Mouse (Mus musculus) bone marrow macrophage, adult 2 months (primary cell): Measurements from ENCODE around the gene Pex13. TPM values are rescaled to one million over a fixed set of nuclear protein-coding genes. Genes with fewer than 3 reads are reported as not detected.

Source experiments
- H3K27ac ChIP-seq: 2 replicates; pipeline ENCODE4 v1.5.1; 2012; ENCODE audit warnings: low read depth, low read length; ENCODE audit not compliant: insufficient read depth
- H3K4me1 ChIP-seq: 2 replicates; pipeline ENCODE4 v1.6.1; 2012; ENCODE audit warnings: low read length; ENCODE audit not compliant: control insufficient read depth, insufficient read depth
- H3K4me3 ChIP-seq: 2 replicates; pipeline ENCODE4 v1.5.1; 2012; ENCODE audit warnings: mild to moderate bottlenecking, low read length, moderate library complexity; ENCODE audit not compliant: insufficient read depth
- CTCF ChIP-seq: IDR thresholded peaks from 2 replicates; pipeline ENCODE4 v1.5.1; 2012; ENCODE audit warnings: low read depth, mild to moderate bottlenecking, low read length, moderate library complexity
- POLR2A ChIP-seq: IDR thresholded peaks from 2 replicates; pipeline ENCODE4 v1.6.1; 2012; ENCODE audit warnings: mild to moderate bottlenecking, low read depth, low read length, borderline replicate concordance
- polyA plus RNA-seq: library from polyadenylated mRNA; stranded (reverse); fragments of >200 nt; gene quantifications from 2 replicates; pipeline ENCODE4 v1.2.4, GENCODE M21; 2012; ENCODE audit not compliant: missing spikeins, insufficient read depth, insufficient read length

Pex13 gene
- polyA plus RNA-seq: 28.6 and 31.2 TPM in 2 replicates

- Histone ChIP-seq H3K27ac (peak within 1 kb of the TSS; percentile 90), H3K4me1 (peaks cover 6% of the 10 kb centered on the region), H3K4me3 (peak within 1 kb of the TSS; percentile 83)
- no peak for TF ChIP-seq POLR2A
- TF ChIP-seq CTCF: no peak
These were observed at the start of gene Pex13 for GRCm38 (mm10) chr11:23665798-23666501. TSS of gene Pex13 (minus strand) at chr11:23665959.

DNA sequence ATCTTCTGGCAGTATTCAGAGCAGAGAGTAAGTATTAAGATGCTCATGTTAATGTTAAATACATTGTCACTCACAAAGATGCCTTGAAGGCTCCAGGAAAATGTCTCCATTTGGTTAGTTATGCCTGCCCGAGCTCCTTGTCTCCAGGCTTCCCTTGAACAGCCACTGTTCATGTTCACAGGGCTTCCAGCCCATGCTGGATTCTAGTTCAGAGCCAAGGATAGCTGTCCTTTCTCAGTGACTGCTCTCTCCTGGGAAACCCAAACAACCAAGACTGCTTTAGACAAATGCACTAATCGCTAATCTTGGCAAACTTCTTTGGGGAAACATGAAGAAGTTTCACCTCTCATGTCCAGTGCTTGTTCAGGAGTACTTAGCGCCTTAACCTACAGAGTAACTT, 46.5 kb upstream of the Pex13 start:
- Histone ChIP-seq H3K4me3 (no peak overlapping the region), H3K27ac (no peak overlapping the region), H3K4me1 (no peaks in the 10 kb centered on the region)
- TF ChIP-seq CTCF: no peak
- no peak for TF ChIP-seq POLR2A

DNA sequence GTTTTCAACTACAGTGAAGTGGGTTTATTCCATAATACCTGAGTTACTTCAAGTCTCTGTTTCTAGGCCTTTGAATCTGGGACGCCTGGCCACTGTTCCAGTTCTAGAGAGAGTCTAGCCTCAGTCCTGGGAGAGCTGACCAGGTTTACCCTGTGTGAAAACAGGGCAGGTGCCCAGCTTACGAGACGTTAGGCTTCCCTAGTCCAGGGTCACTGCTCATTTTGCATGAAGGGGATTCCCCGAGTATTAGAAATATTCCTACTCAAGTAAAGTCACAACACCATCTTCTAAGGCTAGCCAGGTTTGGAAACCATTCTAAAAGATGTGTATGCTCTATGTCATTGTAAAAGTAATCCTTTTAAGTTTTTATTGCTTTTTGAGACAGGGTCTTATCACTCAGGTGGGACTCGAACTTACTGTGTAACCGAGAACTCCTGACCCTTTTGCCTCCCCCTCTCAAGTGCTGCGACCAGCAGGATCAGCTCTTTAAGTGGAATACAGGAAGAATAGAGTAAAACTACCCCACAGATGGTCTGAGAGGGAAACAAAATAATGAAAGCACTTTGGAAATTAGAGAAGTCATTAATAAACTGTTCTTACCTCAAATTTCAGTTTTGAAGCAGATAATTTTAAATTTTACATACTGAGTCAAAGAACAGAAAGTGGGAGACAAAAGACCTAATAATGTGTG, 39.0 kb upstream of the Pex13 start:
- H3K27ac ChIP-seq: no peak overlapping the region
- no peak overlapping the region for H3K4me3 ChIP-seq
- TF ChIP-seq CTCF (no peak), POLR2A (no peak)
- H3K4me1 ChIP-seq: peaks cover 6% of the 10 kb centered on the region

- TF ChIP-seq POLR2A (no peak), CTCF (no peak)
- no peak overlapping the region for H3K4me3 ChIP-seq
- H3K4me1 ChIP-seq: peaks cover 19% of the 10 kb centered on the region
- H3K27ac ChIP-seq: no peak overlapping the region
These were observed 36.1 kb upstream of the Pex13 start for GRCm38 (mm10) chr11:23701831-23702230.

DNA sequence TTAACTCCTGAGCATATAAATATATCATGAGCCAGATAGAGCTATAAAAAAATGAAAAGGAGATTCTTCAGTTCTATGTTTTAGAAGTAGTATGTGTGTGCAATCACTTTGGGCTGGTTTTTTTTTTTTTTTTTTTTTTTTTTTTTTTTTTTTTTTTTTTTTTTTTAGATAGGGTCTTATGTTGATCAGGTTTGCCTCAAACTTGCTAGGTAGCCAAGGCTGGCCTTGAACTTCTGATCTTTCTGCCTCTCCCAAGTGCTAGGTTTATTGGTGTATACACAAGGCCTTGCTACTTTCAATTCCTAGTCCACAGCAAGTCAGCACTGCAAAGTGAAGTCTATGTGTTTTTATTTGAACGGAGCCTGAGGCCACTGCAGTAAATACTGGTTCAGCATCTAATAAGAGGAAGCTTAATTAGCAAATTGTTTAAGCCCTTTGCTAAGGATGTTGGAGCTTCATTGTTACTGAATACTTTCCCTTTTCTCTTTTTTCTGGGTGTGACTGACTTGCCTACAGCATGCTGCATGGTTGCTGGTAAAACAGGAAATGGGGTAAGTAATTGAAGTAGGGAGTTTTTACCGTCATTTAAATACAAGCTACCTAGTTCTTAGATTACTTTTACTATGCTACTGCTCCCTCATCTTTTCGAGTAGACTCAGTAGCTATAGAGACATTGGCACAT, 33.8 kb upstream of the Pex13 start:
- Histone ChIP-seq H3K27ac (peak overlapping the region; percentile 60), H3K4me1 (peaks cover 37% of the 10 kb centered on the region), H3K4me3 (no peak overlapping the region)
- TF ChIP-seq POLR2A (no peak), CTCF (no peak)

GRCm38 (mm10) chr11:23698526-23698925, 32.8 kb upstream of the Pex13 start:
- Histone ChIP-seq H3K4me3 (no peak overlapping the region), H3K4me1 (peaks cover 41% of the 10 kb centered on the region), H3K27ac (peak overlapping the region; percentile 55; the same call in 1 of the 2 replicates)
- TF ChIP-seq CTCF (no peak), POLR2A (no peak)

DNA sequence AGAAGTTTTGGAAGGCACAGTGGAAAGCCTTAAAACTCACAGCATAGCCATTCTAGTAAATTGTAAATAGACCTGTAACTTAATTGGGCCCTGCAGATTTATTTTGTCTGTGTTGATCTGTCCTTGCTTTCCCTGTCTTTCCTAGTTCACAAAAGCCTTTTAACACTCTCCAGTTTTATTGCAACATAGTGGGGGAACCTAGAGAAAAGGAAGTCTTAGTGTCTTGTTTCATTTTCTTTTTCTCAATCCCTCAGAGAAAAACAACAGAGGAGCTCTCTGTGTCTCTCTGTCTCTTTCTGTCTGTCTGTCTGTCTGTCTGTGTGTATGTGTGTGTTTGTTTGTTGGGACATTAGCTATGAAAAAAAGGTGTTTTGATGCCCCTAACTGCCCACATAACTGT, 30.1 kb upstream of the Pex13 start:
- H3K27ac ChIP-seq: peak overlapping the region; percentile 84
- no peak for TF ChIP-seq POLR2A
- TF ChIP-seq CTCF: no peak
- H3K4me1 ChIP-seq: peaks cover 44% of the 10 kb centered on the region
- no peak overlapping the region for H3K4me3 ChIP-seq

DNA sequence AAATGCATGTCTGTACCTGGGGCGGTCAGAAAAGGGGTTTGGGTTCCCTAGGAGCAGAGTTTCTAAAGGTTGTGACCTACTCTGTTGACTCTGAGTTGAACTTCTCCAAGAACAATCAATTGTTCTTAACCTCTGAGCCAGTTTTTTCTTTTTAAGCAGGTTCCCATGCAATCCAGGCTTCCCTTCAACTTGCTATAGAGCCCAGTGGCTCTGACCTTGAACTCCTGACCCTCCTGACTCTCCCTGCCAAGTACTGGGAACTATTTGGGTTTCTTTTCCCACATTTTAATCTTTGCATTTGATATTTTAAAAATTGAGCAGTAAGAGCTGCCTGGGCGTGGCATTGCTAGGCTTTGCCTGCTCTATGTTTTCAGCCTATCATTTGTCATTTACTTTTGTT, 27.5 kb upstream of the Pex13 start:
- no peak overlapping the region for H3K27ac ChIP-seq
- H3K4me1 ChIP-seq: peaks cover 34% of the 10 kb centered on the region
- TF ChIP-seq CTCF: no peak
- TF ChIP-seq POLR2A: no peak
- no peak overlapping the region for H3K4me3 ChIP-seq

DNA sequence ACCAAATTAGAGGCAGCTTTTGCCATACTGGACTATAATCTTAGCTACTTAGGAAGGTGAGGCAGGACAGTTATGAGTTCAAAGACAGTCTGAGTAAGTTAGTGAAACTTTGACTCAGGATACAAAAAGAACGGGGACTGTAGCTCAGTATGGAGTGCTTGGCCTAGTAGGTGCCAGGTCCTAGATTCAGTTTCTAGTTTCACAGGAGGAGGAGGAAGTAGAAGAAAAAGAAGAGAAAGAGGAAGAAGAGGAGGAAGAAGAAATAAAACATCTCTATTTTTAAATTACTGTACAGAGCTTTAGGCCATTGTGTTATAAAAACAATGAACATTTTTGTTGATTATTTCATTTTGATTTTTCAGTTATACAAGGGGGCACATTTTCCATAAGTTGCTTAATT, 22.3 kb upstream of the Pex13 start:
- Histone ChIP-seq H3K4me3 (no peak overlapping the region), H3K27ac (peak overlapping the region; percentile 64), H3K4me1 (peaks cover 29% of the 10 kb centered on the region)
- TF ChIP-seq POLR2A (no peak), CTCF (no peak)

- no peak for TF ChIP-seq CTCF
- no peak for TF ChIP-seq POLR2A
- no peak overlapping the region for H3K27ac ChIP-seq
These were observed 20.9 kb upstream of the Pex13 start for GRCm38 (mm10) chr11:23686671-23687070.

More at GRCm38 (mm10) chr11:23686671-23687070, 20.9 kb upstream of the Pex13 start:
- no peak overlapping the region for H3K4me3 ChIP-seq
- peaks cover 37% of the 10 kb centered on the region for H3K4me1 ChIP-seq
